Mouse (Mus musculus): ENCODE measurements around the gene Sacm1l. TPM values are rescaled to one million over a fixed set of nuclear protein-coding genes. Genes with fewer than 3 reads are reported as not detected.
A peak's percentile ranks its signal among the peaks of the same experiment; 100 is the strongest.

The Sacm1l gene
- polyA plus RNA-seq, 1 experiment from 2014 or later = 26.5 TPM

DNA sequence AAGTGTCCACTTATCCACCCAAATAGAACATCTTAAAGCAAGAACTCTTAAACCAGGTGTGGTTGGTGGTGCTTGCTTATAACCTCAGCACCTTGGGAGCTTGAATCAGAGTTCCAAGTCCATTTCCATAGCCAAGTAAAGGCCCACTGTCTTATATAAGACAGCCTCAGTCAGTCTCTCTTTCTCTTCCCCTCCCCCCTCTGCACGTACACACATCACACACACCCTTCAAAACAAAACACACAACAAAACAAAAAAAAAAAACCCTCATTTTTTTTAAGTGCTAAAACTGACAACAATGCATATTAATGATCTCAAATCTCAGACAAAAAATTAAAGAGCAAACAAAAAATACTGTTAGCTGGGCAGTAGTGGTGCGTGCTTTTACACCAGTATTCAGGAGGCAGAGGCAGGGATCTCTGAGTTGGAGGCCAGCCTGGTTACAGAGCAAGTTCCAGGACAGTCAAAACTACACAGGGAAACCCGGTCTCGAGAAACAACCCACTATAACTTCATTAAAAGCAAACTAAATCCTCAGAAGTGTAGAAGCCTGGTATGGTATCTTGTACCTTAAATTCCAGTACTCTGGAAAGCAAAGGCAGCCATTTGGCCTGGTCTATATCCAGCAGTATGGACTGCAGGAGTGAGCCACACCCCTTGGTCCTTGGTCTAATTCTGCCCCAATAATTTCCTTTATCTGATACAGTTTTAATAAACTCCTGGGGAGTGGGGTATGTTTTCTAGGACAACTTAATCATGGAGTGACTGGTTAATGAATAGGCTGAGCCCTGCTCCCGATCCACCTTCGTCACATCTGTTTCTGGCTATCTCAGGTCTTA lies 1.3 kb upstream of the Sacm1l start:
- H3K9ac ChIP-seq = peak overlapping the region; percentile 65
- 21% methylated on average over 6 of the region's 6 CpGs for WGBS (ENCODE audit: insufficient replicate concordance)
- H3K36me3 ChIP-seq (replicated peaks) = no peaks in the 10 kb centered on the region
- peak overlapping the region; percentile 90 for H3K4me3 ChIP-seq (replicated peaks)
- no peaks in the 10 kb centered on the region for H3K9me3 ChIP-seq (replicated peaks)
- no peak for ATAC-seq (ENCODE audit: insufficient read depth)
- H3K27ac ChIP-seq (replicated peaks) = peak overlapping the region; percentile 97
- peaks cover 54% of the 10 kb centered on the region for H3K4me1 ChIP-seq (replicated peaks)
- peak overlapping the region; percentile 88 for H3K4me2 ChIP-seq
- no peaks in the 10 kb centered on the region for H3K27me3 ChIP-seq

DNA sequence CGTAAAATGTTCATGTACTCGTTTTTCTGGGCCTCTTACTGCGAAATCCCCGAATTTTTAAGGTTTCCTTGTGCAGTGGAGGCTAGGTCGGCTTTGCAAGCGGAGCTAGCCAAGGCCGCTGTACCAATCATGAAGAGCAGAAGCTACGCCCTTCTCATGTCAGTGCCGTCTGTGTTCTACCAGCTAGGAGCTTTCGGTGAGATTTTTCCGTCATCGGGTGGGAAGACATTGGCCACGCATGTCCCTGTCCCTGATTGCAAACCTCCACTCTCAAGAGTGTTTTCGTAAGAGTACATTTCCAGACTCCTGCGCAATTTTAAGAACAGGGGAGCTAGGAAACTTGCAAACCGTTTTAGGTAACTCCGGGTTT lies 648 bp upstream of the Sacm1l start:
- ATAC-seq (ENCODE audit: insufficient read depth) = peak; percentile 54

DNA sequence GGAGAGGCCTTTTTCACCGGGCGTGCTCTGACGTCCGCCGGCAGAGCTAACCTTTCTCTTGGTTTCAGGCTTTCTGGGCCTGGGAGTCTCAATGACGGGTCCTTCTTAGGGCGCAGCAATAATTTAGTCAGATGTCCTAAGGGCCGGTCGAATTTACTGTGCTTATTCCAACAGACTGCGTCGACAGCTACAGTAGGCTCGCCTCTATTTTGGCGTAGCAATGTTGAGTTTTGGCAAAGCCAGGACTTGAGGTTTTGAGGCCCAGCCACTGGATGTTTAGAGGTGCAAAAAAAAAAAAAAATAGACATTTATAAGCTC lies 558 bp downstream of the Sacm1l start:
- Histone ChIP-seq H3K4me3 (replicated peaks) (peak overlapping the region; percentile 90), H3K27me3 (no peaks in the 10 kb centered on the region), H3K4me2 (peak overlapping the region; percentile 88), H3K36me3 (replicated peaks) (no peaks in the 10 kb centered on the region), H3K9ac (peak overlapping the region; percentile 96), H3K27ac (replicated peaks) (peak overlapping the region; percentile 93), H3K4me1 (replicated peaks) (peaks cover 56% of the 10 kb centered on the region), H3K9me3 (replicated peaks) (no peaks in the 10 kb centered on the region)
- ATAC-seq (ENCODE audit: insufficient read depth) = no peak
- 0% methylated on average over 13 of the region's 13 CpGs for WGBS (ENCODE audit: insufficient replicate concordance)

More for the DNA sequence above, 648 bp upstream of the Sacm1l start:
- H3K27ac ChIP-seq (replicated peaks) = peak overlapping the region; percentile 97
- H3K4me1 ChIP-seq (replicated peaks) = peaks cover 56% of the 10 kb centered on the region
- under 1% methylated on average over 17 of the region's 17 CpGs for WGBS (ENCODE audit: insufficient replicate concordance)
- peak overlapping the region; percentile 88 for H3K4me2 ChIP-seq
- H3K9ac ChIP-seq = peak overlapping the region; percentile 65
- H3K4me3 ChIP-seq (replicated peaks) = peak overlapping the region; percentile 90
- H3K27me3 ChIP-seq = no peaks in the 10 kb centered on the region
- no peaks in the 10 kb centered on the region for H3K9me3 ChIP-seq (replicated peaks)
- no peaks in the 10 kb centered on the region for H3K36me3 ChIP-seq (replicated peaks)

DNA sequence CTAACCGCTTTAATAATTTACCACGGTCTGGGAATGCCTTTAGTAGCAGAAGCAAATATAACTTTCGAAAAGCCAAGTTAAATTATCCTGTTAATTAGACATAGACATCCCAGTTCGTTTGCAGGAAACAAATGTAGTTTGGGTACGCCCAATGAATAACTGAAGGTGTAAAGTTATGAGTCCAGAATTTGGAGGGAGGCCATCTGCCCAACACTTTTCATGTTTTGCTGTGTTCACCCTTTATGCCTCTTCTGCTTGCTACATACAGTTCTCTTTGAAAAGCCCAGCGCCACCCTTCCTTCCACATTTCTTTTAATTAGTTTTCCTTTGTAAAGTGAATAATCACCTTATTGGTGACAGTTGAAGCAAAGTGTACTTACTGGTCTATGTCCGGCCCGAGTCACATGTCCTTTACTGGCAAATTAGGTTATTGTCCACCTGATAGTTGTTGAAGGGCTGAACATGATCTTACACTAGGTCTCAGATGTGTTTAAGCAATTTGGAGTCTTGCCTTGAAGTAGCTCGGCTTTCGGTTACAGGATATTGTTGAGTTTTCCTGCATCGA lies 1.1 kb downstream of the Sacm1l start:
- H3K9ac ChIP-seq = peak overlapping the region; percentile 96
- peak overlapping the region; percentile 88 for H3K4me2 ChIP-seq
- no peaks in the 10 kb centered on the region for H3K27me3 ChIP-seq
- no peaks in the 10 kb centered on the region for H3K9me3 ChIP-seq (replicated peaks)
- H3K27ac ChIP-seq (replicated peaks) = peak overlapping the region; percentile 93
- peaks cover 52% of the 10 kb centered on the region for H3K4me1 ChIP-seq (replicated peaks)
- ATAC-seq (ENCODE audit: insufficient read depth) = no peak
- WGBS (ENCODE audit: insufficient replicate concordance) = 44% methylated on average over 11 of the region's 11 CpGs
- peak overlapping the region; percentile 90 for H3K4me3 ChIP-seq (replicated peaks)
- no peaks in the 10 kb centered on the region for H3K36me3 ChIP-seq (replicated peaks)

DNA sequence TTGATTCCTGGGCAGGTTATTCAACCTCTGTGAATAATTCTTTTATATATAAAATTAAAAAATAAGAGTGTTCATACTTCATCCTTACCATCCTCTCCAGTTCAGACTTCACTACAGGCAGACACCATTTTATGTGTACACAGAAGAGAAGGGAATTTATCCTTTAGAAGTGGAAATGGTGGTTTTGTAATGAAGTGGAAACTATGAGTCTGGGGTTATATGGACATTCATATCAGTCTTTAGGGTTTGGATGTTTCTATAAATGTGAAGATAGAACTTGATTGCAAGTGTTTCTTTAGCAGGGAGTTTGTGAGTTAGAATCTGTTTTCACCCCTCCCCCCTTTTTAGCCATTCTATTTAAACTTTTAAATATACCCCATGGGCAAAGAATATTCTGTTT lies 1.7 kb downstream of the Sacm1l start:
- Histone ChIP-seq H3K9ac (peak overlapping the region; percentile 96; the same call in 1 of the 2 replicates), H3K4me1 (replicated peaks) (peaks cover 51% of the 10 kb centered on the region), H3K27me3 (no peaks in the 10 kb centered on the region), H3K4me3 (replicated peaks) (peak overlapping the region; percentile 90), H3K27ac (replicated peaks) (no peak overlapping the region), H3K4me2 (peak overlapping the region; percentile 88), H3K36me3 (replicated peaks) (no peaks in the 10 kb centered on the region), H3K9me3 (replicated peaks) (no peaks in the 10 kb centered on the region)
- ATAC-seq (ENCODE audit: insufficient read depth) = no peak

DNA sequence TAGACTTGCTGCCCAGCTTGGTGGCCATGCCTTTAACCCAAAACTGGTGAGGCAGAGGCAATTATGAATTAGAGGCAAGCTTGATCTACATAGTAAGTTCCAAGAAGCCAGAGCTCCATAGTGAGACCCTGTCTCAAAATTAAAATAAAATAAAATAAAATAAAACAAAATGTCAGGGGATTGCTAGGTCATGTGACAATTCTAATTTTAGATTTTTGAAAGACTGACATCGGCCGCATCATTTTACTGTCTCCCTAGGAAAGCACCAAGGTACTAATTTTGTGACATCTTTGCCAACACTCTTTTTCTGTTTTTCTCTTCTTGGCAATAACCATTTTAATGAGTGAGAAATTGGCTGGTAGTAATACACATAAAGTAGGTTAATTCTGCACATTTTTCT lies 7.1 kb downstream of the Sacm1l start:
- peaks cover 20% of the 10 kb centered on the region for H3K4me1 ChIP-seq (replicated peaks)
- H3K27me3 ChIP-seq = no peaks in the 10 kb centered on the region
- no peaks in the 10 kb centered on the region for H3K36me3 ChIP-seq (replicated peaks)
- 91% methylated on average over 2 of the region's 2 CpGs for WGBS (ENCODE audit: insufficient replicate concordance)
- no peak for ATAC-seq (ENCODE audit: insufficient read depth)
- H3K9me3 ChIP-seq (replicated peaks) = no peaks in the 10 kb centered on the region
- no peak overlapping the region for H3K4me2 ChIP-seq
- H3K9ac ChIP-seq = no peak overlapping the region
- H3K4me3 ChIP-seq (replicated peaks) = no peak overlapping the region
- no peak overlapping the region for H3K27ac ChIP-seq (replicated peaks)

DNA sequence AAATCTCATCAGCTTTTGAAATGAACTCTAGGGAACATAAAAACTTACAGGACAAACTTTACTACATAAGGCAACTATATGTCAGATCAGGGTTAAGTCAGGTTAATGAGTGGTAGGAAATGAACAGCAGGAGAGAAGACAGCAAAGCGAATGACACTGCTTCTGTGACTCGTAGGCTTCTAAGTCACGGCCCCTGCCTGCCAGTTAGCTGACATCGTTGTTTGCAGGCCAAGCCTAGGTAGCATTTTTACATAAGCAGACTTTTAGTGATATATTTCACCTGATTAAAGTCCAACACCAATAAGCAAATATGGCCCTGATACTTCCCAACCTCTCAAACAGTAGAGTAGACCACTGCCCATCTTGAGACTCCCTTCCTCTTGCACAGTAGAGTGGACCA lies 8.6 kb downstream of the Sacm1l start:
- H3K4me1 ChIP-seq (replicated peaks) = peaks cover 6% of the 10 kb centered on the region
- H3K4me3 ChIP-seq (replicated peaks) = no peak overlapping the region
- no peaks in the 10 kb centered on the region for H3K27me3 ChIP-seq
- H3K9ac ChIP-seq = no peak overlapping the region
- H3K36me3 ChIP-seq (replicated peaks) = 0 out of 2 replicates have a peak, but pooled peaks cover 3% of the 10 kb centered on the region
- H3K4me2 ChIP-seq = no peak overlapping the region
- H3K9me3 ChIP-seq (replicated peaks) = no peaks in the 10 kb centered on the region
- no peak overlapping the region for H3K27ac ChIP-seq (replicated peaks)
- WGBS (ENCODE audit: insufficient replicate concordance) = 84% methylated on average over 4 of the region's 4 CpGs
- no peak; the same call in 1 of the 2 replicates for ATAC-seq (ENCODE audit: insufficient read depth)

DNA sequence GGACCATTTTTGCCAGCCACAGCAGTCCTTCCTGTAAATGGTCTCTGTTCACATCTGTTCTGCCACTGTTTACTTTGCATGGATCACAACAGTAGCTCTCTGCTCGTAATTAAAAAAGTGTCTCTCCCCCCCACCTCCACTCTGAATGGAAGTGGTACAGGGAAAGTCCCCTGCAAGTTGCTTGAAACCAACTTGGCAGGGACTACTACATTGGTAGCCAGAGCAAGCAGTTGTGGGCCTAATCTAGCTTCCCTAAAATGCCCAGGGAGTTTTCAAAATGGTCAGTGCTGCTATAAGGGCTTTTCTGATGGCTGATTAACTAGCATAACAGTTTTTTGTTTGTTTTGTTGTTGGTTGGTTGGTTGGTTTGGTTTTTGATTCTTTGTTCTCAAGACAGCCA lies 9.5 kb downstream of the Sacm1l start:
- no peak overlapping the region for H3K27ac ChIP-seq (replicated peaks)
- H3K4me1 ChIP-seq (replicated peaks) = peaks cover 3% of the 10 kb centered on the region; the same call in 1 of the 2 replicates
- H3K9ac ChIP-seq = no peak overlapping the region
- H3K27me3 ChIP-seq = no peaks in the 10 kb centered on the region
- no peak overlapping the region for H3K4me2 ChIP-seq
- peaks cover 6% of the 10 kb centered on the region for H3K36me3 ChIP-seq (replicated peaks)
- no peak overlapping the region for H3K4me3 ChIP-seq (replicated peaks)
- 71% methylated on average over 1 of the region's 1 CpGs for WGBS (ENCODE audit: insufficient replicate concordance)
- no peak for ATAC-seq (ENCODE audit: insufficient read depth)
- H3K9me3 ChIP-seq (replicated peaks) = no peaks in the 10 kb centered on the region

DNA sequence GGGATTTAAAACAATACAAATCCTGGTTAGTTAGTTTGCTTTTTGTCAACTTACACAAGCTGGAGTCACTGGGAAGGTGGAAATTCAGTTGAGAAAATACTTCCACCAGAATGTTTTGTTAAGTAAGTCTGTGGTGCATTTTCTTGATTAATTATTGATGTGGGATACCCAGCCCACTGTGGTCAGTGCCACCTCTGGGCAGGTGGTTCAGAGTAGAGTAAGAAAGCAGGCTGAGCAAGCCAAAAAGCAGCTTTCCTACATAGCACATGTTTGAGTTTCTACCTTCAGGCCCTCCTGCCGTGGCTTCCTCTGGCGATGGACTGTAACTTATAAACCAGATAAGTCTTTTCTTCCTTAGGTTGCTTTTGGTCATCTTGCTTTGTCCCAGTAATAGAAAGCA lies 10.3 kb downstream of the Sacm1l start:
- peaks cover 6% of the 10 kb centered on the region for H3K36me3 ChIP-seq (replicated peaks)
- no peak for ATAC-seq (ENCODE audit: insufficient read depth)
- no peak overlapping the region for H3K9ac ChIP-seq
- no peaks in the 10 kb centered on the region for H3K9me3 ChIP-seq (replicated peaks)
- no peak overlapping the region for H3K4me2 ChIP-seq
- no peak overlapping the region for H3K4me3 ChIP-seq (replicated peaks)
- WGBS (ENCODE audit: insufficient replicate concordance) = 83% methylated on average over 2 of the region's 2 CpGs
- H3K4me1 ChIP-seq (replicated peaks) = peaks cover 3% of the 10 kb centered on the region; the same call in 1 of the 2 replicates
- no peaks in the 10 kb centered on the region for H3K27me3 ChIP-seq
- H3K27ac ChIP-seq (replicated peaks) = no peak overlapping the region

DNA sequence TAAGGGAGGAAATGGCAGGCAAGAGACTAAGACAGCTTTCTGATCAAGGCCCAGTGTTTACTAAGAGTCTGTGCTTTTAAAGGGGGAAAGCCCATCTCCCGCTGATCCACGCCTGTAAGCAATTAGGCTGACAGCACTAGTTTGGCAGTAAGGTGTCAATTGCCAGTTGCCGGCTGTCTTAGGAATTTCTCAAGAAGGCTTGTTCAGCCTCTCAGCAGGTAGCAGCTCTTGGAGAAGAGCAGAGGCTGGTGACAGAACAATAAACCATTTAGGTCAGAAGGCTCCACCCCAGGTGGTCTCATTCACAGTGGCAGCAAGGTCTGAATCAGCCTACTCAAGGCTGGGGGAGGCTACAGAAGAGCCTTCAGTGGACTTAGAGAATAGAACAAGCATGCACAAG lies 25.0 kb downstream of the Sacm1l start:
- Histone ChIP-seq H3K27me3 (no peaks in the 10 kb centered on the region), H3K9ac (no peak overlapping the region), H3K36me3 (replicated peaks) (peaks cover 70% of the 10 kb centered on the region), H3K4me1 (replicated peaks) (no peaks in the 10 kb centered on the region), H3K4me2 (no peak overlapping the region), H3K27ac (replicated peaks) (no peak overlapping the region), H3K4me3 (replicated peaks) (no peak overlapping the region), H3K9me3 (replicated peaks) (no peaks in the 10 kb centered on the region)
- no peak for ATAC-seq (ENCODE audit: insufficient read depth)
- 78% methylated on average over 3 of the region's 3 CpGs for WGBS (ENCODE audit: insufficient replicate concordance)

DNA sequence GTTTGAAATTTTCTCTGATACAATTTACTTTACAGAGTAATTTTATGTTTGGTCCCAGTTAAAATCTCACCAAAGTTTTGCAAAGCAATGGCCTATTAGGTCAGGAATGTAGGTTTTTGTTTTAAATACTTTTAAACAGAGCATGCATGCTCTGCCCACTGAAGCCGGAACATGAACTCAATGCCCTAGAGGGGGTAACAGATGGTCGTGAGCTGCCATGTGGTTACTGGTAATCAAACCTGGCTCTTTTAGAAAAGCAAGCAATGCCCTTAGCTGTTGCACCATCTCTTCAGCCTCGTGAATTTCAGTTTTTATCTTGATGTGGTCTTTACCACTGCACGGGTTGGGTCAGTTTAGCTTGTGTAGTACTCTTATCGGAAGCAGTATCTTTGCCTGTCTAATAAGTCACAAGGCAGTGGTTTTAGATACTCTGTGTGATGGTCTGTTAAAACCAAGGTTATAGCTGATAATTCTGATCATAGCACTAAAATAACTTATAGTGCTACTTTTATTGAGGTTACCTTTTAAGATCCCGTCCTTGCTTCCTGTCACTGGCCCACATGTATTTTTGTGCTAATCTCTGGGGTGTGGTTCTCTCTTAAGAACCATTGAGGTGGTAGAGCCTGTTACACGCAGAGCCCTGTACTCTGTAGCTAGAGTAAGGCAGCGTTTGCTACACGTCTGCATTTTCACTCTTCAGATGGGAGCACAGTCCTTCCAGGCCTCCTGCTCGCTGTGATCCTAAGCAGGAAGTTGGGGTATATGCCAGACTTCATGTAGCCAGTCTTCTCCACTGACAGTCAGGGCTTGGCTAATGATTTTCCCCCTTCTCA lies 48.0 kb downstream of the Sacm1l start:
- no peak overlapping the region for H3K9ac ChIP-seq
- no peak overlapping the region for H3K4me3 ChIP-seq (replicated peaks)
- H3K27ac ChIP-seq (replicated peaks) = no peak overlapping the region
- WGBS (ENCODE audit: insufficient replicate concordance) = 50% methylated on average over 10 of the region's 10 CpGs
- no peak for ATAC-seq (ENCODE audit: insufficient read depth)
- H3K4me1 ChIP-seq (replicated peaks) = no peaks in the 10 kb centered on the region
- no peaks in the 10 kb centered on the region for H3K27me3 ChIP-seq
- H3K4me2 ChIP-seq = no peak overlapping the region
- H3K9me3 ChIP-seq (replicated peaks) = no peaks in the 10 kb centered on the region
- peaks cover 34% of the 10 kb centered on the region for H3K36me3 ChIP-seq (replicated peaks)
